Mouse (Mus musculus) lung, embryonic 16.5 days (tissue): Measurements from ENCODE around the gene Sel1l3. TPM values are rescaled to one million over a fixed set of nuclear protein-coding genes. Genes with fewer than 3 reads are reported as not detected.

Experiments used
- ATAC-seq: fragments of 200-750 bp; cut with Nextera tagmentation; 2 replicates; pipeline ENCODE4 v1.8.0; 2017; ENCODE audit warnings: low read depth, mild to moderate bottlenecking, moderate library complexity
- H3K27ac ChIP-seq: fragments of 300-500 bp; sonication (generic); 2 replicates; pipeline ENCODE4 v1.5.1; 2014; ENCODE audit warnings: mild to moderate bottlenecking, control low read depth, low read length
- H3K27me3 ChIP-seq: fragments of 300-500 bp; sonication (generic); 2 replicates; pipeline ENCODE4 v1.6.1; 2014; ENCODE audit warnings: low read depth, low read length, mixed read lengths; ENCODE audit not compliant: control insufficient read depth, insufficient read depth
- H3K36me3 ChIP-seq: fragments of 300-500 bp; sonication (generic); 2 replicates; pipeline ENCODE4 v1.6.1; 2014; ENCODE audit warnings: low read length; ENCODE audit not compliant: control insufficient read depth, insufficient read depth
- H3K4me1 ChIP-seq: fragments of 300-500 bp; sonication (generic); replicated peaks from 2 replicates; pipeline ENCODE4 v1.6.1; 2014; ENCODE audit warnings: low read length, mixed read lengths; ENCODE audit not compliant: control insufficient read depth, insufficient read depth
- H3K4me2 ChIP-seq: fragments of 300-500 bp; sonication (generic); 2 replicates; pipeline ENCODE4 v1.6.1; 2014; ENCODE audit warnings: low read depth, low read length, control low read depth
- H3K4me3 ChIP-seq: fragments of 300-500 bp; sonication (generic); 2 replicates; pipeline ENCODE4 v1.5.1; 2014; ENCODE audit warnings: mild to moderate bottlenecking, low read length, control low read depth
- H3K9ac ChIP-seq: fragments of 300-500 bp; sonication (generic); 2 replicates; pipeline ENCODE4 v1.6.1; 2014; ENCODE audit warnings: low read length, control low read depth
- H3K9me3 ChIP-seq: fragments of 300-500 bp; sonication (generic); 2 replicates; pipeline ENCODE4 v1.6.1; 2016; ENCODE audit warnings: low read length; ENCODE audit not compliant: control insufficient read depth
- WGBS: fragments of 180-500 bp; shearing (Covaris S2); extraction: QIAGEN DNeasy Blood & Tissue Kit; methylation state at CpG from one replicate; pipeline ENCODE4 v1.1.7; 2014; 5-methylcytosine and 5-hydroxymethylcytosine counted together
- polyA plus RNA-seq: library from polyadenylated mRNA; unstranded; fragments of >200 nt; fragmentation: Nextera tagmentation; extraction: Ambion mirVana; gene quantifications from 2 replicates; pipeline ENCODE4 v1.2.1, GENCODE M21; 2015

Gene Sel1l3
- polyA plus RNA-seq, result 5.0 and 5.8 TPM in 2 replicates

DNA sequence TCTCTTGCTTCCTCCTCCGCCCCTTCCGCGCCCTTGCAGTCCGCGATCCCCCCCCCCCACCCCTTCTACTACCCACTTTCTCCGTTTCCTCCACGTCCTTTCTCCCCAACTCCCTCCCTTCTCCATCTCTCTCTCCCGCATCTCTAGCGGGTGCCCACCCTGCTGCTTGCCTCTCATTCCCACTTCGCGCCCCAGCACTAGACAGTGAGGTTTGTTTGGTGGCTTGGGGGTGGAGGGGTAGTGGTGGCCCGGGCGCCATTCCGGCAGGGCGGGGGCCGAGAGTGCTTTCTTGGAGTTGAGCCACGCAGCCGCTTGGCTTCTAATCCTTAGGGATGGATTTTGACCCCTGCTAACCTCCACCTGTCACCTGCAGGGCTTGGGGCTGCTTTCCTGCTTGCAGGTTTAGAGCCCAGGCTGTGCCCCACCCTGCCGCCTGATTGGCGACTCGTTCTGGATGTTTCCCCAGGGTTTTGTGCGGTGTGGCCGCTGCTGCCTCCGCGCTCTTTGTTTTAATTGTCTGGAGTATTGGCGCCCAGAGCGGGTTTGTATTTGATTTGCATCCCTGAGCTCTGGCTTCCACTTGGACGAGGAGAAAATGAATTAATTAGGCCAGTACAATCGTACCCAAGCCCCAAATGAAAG, at the start of gene Sel1l3:
Gene Sel1l3, minus strand, starts transcription at position 217 of the 642 bp plus-strand sequence.
- Histone ChIP-seq H3K9ac (peak within 1 kb of the TSS; percentile 75), H3K4me1 (no peaks in the 10 kb centered on the region; the same call in 1 of the 2 replicates), H3K4me2 (peak within 1 kb of the TSS; percentile 96), H3K27ac (peak within 1 kb of the TSS; percentile 36; the same call in 1 of the 2 replicates), H3K4me3 (peak within 1 kb of the TSS; percentile 66), H3K36me3 (no peaks in the 10 kb centered on the region), H3K9me3 (no peaks in the 10 kb centered on the region), H3K27me3 (peaks cover 25% of the 10 kb centered on the region)
- 2% methylated on average over 24 of the region's 29 CpGs for WGBS
- ATAC-seq, result peak; percentile 56; the same call in 1 of the 2 replicates

DNA sequence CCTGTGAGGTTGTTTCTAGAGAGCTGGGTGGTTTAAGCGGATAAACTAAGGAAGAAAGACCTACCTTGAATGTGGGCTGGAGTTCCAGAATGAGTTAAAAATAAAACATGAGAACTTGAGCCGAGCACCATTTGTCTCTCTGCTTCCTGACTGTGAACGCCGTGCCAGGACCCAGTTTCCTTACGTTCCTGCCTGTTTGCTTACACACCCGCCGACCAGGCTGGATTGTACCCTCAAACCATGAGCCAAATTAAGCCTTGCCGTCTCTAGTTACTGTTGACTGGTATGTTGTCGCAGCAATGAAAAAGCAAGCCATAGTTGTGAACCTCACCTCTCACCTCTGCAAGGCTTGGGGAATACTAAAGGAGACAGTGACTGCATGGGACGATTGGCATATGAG, 48.3 kb upstream of the Sel1l3 start:
- H3K4me2 ChIP-seq, result no peak overlapping the region
- no peaks in the 10 kb centered on the region for H3K9me3 ChIP-seq
- 0 out of 2 replicates have a peak, but pooled peaks cover 2% of the 10 kb centered on the region for H3K4me1 ChIP-seq
- H3K9ac ChIP-seq, result no peak overlapping the region
- H3K27me3 ChIP-seq, result peaks cover 2% of the 10 kb centered on the region; the same call in 1 of the 2 replicates
- ATAC-seq, result no peak
- no peak overlapping the region for H3K4me3 ChIP-seq
- H3K27ac ChIP-seq, result no peak overlapping the region
- WGBS, result 53% methylated on average over 10 of the region's 10 CpGs
- no peaks in the 10 kb centered on the region for H3K36me3 ChIP-seq

DNA sequence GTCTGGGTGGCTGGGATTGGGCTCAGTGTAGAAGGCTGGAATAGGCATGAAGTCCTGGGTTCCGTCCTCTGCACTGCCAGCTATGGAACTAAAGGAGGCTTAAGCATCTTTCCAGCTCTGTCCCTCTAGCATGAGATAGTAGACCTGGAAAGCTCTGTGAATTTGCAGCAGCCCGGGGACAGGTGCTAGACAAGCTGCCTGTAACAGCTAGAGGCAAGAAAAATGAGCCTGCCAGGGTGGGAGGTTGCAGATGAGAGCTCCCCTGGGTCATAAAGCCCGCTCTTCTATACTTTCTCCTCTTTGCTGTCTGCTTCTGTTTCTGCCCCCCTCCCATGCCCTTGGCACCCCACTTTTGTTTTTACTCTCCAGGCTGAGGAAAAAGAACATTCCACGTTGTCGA, 46.2 kb upstream of the Sel1l3 start:
- 59% methylated on average over 5 of the region's 5 CpGs for WGBS

DNA sequence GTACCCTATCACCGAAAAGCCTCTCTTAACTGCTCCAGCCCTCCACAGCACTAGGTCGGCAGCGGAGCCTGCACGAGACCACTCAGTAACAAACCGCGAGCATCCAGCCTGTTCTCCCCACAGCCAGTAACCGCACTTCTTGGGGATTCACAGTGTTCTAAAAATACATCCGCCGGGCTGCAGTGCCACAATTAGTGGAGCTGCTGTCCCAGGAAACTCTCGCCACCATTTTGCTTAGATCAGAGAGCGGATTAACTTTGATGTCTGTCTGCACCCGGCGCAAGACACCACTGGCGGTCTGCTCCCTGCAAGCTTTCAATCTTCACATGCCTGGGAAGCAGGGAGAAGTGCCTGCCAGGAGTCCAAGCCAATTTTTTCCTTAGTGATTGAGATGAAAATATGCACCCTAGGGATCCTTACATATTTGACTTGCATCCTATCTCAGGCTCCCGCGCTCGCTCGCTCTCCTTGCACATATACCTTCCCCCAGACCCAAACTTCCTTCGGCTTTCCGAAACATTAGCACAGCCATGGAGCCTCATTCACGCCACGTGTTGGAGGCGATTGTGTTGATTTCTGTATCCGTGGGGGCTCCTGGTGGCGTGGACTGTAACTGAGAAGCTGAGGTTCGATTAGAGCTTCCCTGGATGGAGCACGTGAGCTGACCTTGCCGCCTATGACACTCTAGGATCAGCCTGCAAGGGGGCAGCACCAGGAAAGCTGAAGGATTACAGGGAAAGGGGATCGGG, 44.5 kb upstream of the Sel1l3 start:
- Histone ChIP-seq H3K27me3 (peaks cover 2% of the 10 kb centered on the region; the same call in 1 of the 2 replicates), H3K9me3 (no peaks in the 10 kb centered on the region), H3K4me2 (peak overlapping the region; percentile 78), H3K36me3 (no peaks in the 10 kb centered on the region), H3K4me3 (peak overlapping the region; percentile 48), H3K4me1 (0 out of 2 replicates have a peak, but pooled peaks cover 2% of the 10 kb centered on the region), H3K9ac (peak overlapping the region; percentile 55), H3K27ac (no peak overlapping the region)
- WGBS, result 1% methylated on average over 29 of the region's 29 CpGs
- ATAC-seq, result peak; percentile 60

More for the DNA sequence above, 46.2 kb upstream of the Sel1l3 start:
- no peak overlapping the region for H3K4me3 ChIP-seq
- H3K36me3 ChIP-seq, result no peaks in the 10 kb centered on the region
- no peaks in the 10 kb centered on the region for H3K9me3 ChIP-seq
- 0 out of 2 replicates have a peak, but pooled peaks cover 2% of the 10 kb centered on the region for H3K4me1 ChIP-seq
- no peak overlapping the region for H3K4me2 ChIP-seq
- no peak for ATAC-seq
- H3K27ac ChIP-seq, result no peak overlapping the region
- H3K27me3 ChIP-seq, result peaks cover 2% of the 10 kb centered on the region; the same call in 1 of the 2 replicates
- no peak overlapping the region for H3K9ac ChIP-seq

DNA sequence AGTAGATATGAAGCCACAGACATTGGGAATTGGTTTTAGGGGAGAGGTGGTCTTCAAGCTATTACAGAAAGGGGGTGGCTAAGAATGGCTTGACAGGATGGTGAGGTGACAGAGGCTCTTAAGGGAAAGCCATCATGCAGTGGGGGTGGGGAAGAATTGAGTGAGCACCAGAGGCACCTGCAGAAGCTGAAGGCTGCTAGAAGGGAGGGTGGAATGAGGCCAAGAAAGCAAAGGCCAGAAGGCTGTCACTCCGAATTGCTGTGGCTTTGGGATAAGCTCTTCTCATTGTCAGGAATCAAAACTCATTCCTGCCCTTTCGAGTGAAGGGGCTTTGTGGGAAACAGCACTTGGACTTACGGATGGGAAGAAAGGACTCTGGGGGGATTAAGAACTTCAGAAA, 41.1 kb upstream of the Sel1l3 start:
- no peak for ATAC-seq
- Histone ChIP-seq H3K4me1 (0 out of 2 replicates have a peak, but pooled peaks cover 2% of the 10 kb centered on the region), H3K9ac (no peak overlapping the region), H3K4me2 (no peak overlapping the region), H3K27me3 (peaks cover 2% of the 10 kb centered on the region; the same call in 1 of the 2 replicates), H3K27ac (no peak overlapping the region), H3K4me3 (no peak overlapping the region), H3K9me3 (no peaks in the 10 kb centered on the region), H3K36me3 (no peaks in the 10 kb centered on the region)
- WGBS, result 54% methylated on average over 3 of the region's 3 CpGs

DNA sequence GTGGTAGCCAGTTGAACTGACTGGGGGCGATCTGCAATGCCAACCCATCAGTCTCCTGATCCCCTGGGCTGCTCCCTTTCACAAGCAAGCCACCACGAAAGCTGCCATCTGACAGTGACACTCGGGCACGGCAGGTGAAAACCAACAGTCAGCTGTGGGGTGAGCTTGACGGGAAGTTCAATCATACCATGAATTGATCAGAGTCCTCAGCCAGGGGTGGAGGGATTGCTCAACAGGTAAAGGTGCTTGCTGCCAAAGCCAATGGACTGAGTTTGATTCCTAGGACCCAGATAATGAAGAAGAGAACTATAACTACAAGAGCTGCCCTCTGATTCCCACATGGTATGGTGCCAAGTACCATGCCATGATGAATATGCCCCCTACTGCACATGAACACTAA, 40.4 kb upstream of the Sel1l3 start:
- ATAC-seq, result no peak
- Histone ChIP-seq H3K36me3 (no peaks in the 10 kb centered on the region), H3K4me3 (no peak overlapping the region), H3K4me2 (no peak overlapping the region), H3K9ac (no peak overlapping the region), H3K4me1 (0 out of 2 replicates have a peak, but pooled peaks cover 2% of the 10 kb centered on the region), H3K27me3 (peaks cover 2% of the 10 kb centered on the region; the same call in 1 of the 2 replicates), H3K9me3 (no peaks in the 10 kb centered on the region), H3K27ac (no peak overlapping the region)
- WGBS, result 85% methylated on average over 5 of the region's 5 CpGs

DNA sequence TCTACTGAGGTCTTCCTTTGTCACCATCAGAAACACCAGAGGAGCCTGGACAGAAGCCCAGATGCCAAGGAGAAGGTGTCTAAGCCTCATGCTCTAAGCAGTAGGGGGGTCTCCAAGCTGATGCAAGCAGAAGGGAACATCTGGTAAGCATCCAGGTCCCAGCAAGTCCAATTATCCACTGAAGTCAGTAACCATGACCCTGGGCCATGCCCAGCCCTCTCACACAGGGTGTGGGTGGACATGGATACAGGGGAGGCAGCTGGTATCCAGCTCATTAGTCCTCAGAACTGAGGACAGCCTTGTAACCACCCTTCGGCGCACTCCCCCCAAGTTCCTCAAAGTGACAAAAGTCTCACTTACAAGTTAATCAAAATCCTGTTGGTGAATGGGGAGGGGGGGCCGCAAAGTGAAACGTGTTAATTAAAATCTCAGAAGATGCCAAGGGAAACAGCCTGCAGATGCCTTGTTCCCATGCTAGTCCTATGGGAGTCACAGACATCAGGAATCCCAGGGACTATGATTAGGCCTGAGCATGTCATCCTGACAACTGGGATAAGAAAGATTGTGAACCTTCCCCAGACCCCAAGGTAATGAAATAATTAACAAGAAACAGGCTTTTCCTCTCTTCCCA, 35.8 kb upstream of the Sel1l3 start:
- Histone ChIP-seq H3K4me3 (no peak overlapping the region), H3K36me3 (no peaks in the 10 kb centered on the region), H3K9me3 (no peaks in the 10 kb centered on the region), H3K4me1 (no peaks in the 10 kb centered on the region), H3K9ac (no peak overlapping the region), H3K27me3 (no peaks in the 10 kb centered on the region), H3K4me2 (no peak overlapping the region), H3K27ac (no peak overlapping the region)
- WGBS, result 71% methylated on average over 4 of the region's 4 CpGs
- ATAC-seq, result no peak

DNA sequence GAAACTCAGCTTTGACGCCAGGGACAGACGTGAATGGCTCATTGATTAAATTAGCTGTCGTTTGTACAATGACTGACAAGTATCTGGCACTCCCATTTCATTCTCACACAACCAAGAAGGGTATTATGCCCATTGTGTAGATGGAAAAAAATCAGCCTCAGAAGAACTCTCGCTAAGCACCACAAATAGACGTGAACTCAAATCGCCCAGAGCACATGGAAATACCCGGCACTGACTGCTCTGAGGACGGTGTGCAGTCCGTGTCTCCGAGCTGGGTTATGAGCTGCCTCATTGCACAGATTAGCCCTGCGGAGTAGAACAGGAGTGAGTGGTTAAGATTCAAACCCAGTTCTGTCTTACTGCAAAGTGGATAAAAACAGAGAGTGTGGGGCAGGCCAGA, 34.8 kb upstream of the Sel1l3 start:
- ATAC-seq, result no peak
- 74% methylated on average over 11 of the region's 11 CpGs for WGBS
- Histone ChIP-seq H3K9ac (no peak overlapping the region), H3K4me2 (no peak overlapping the region), H3K27ac (no peak overlapping the region), H3K4me1 (peaks cover 4% of the 10 kb centered on the region; the same call in 1 of the 2 replicates), H3K27me3 (no peaks in the 10 kb centered on the region), H3K9me3 (no peaks in the 10 kb centered on the region), H3K36me3 (no peaks in the 10 kb centered on the region), H3K4me3 (no peak overlapping the region)

DNA sequence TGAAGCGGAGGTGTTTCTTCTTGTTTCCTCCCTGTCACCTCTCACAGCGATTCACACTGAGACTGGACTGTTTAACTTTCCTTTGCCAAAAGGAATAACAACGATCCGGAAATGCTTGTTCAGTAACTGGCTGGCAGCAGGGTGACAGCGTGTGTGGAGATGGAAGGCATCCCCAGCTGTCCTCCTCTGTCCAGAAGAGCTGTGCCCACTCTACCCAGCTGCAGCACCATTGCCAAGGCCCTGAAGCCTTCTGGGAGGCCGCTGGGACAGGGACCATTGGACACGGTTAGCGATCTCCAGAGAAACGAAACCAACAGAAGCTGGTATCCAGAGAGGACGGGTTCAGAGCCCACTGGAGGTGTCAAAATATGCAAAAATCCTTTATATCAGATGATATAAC, 30.2 kb upstream of the Sel1l3 start:
- Histone ChIP-seq H3K27ac (no peak overlapping the region), H3K36me3 (no peaks in the 10 kb centered on the region), H3K4me2 (peak overlapping the region; percentile 26; the same call in 1 of the 2 replicates), H3K4me3 (no peak overlapping the region), H3K27me3 (no peaks in the 10 kb centered on the region), H3K4me1 (peaks cover 4% of the 10 kb centered on the region; the same call in 1 of the 2 replicates), H3K9ac (no peak overlapping the region), H3K9me3 (no peaks in the 10 kb centered on the region)
- no peak for ATAC-seq
- 50% methylated on average over 10 of the region's 10 CpGs for WGBS
